Mouse (Mus musculus) bone marrow macrophage, adult 2 months (primary cell): ENCODE measurements around the gene Npas3.

Experiments used
- CTCF ChIP-seq: IDR thresholded peaks from 2 replicates; pipeline ENCODE4 v1.5.1; 2012; ENCODE audit warnings: low read depth, mild to moderate bottlenecking, low read length, moderate library complexity
- POLR2A ChIP-seq: IDR thresholded peaks from 2 replicates; pipeline ENCODE4 v1.6.1; 2012; ENCODE audit warnings: mild to moderate bottlenecking, low read depth, low read length, borderline replicate concordance

GRCm38 (mm10) chr12:53869981-53870380 lies 621.5 kb downstream of the Npas3 start:
- no peak for TF ChIP-seq POLR2A
- no peak for TF ChIP-seq CTCF
